Mouse (Mus musculus): ENCODE results near the gene Lrp5.

The Lrp5 gene

GRCm38 (mm10) chr19:3540254-3540653 is 146.1 kb downstream of the Lrp5 start:
- in situ Hi-C loops (cut with MboI; ENCODE audit: low pct_unique_long_range_greater_than_20kb in 1 of 2, low sequenced_read_pairs in 2 of 2, unreplicated experiment in 1 of 2), result no loop called here

DNA sequence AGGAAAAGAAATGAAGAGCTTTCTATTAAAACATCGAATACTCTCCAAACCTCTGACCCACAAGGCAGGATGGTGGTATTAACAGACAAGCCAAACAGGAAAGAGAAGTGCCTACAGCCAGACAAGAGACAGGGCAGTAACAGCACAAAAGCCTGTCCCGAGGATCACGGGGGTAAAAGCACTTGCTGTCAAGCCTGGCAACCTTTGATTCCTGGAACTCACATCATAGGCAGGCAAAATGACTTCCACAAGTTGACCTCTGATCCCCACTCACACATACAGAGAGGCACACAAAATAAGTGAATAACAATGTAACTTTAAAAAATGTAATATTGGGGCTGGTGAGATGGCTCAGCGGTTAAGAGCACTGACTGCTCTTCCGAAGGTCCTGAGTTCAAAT is 146.9 kb downstream of the Lrp5 start:
- in situ Hi-C loops (cut with MboI; ENCODE audit: low pct_unique_long_range_greater_than_20kb in 1 of 2, low sequenced_read_pairs in 2 of 2, unreplicated experiment in 1 of 2), result no loop called here

- in situ Hi-C loops (cut with MboI; ENCODE audit: low pct_unique_long_range_greater_than_20kb in 1 of 2, low sequenced_read_pairs in 2 of 2, unreplicated experiment in 1 of 2), result no loop called here
Measured at GRCm38 (mm10) chr19:3537658-3538057, 148.7 kb downstream of the Lrp5 start.

- in situ Hi-C loops (cut with MboI; ENCODE audit: low pct_unique_long_range_greater_than_20kb in 1 of 2, low sequenced_read_pairs in 2 of 2, unreplicated experiment in 1 of 2), result no loop called here
Measured at GRCm38 (mm10) chr19:3534945-3535344, 151.4 kb downstream of the Lrp5 start.
